Mouse (Mus musculus): ENCODE measurements around the gene Zfp592. TPM values are rescaled to one million over a fixed set of nuclear protein-coding genes. Genes with fewer than 3 reads are reported as not detected.

Zfp592 gene
- polyA plus RNA-seq, 1 experiment from 2014 or later = 11.8 TPM

DNA sequence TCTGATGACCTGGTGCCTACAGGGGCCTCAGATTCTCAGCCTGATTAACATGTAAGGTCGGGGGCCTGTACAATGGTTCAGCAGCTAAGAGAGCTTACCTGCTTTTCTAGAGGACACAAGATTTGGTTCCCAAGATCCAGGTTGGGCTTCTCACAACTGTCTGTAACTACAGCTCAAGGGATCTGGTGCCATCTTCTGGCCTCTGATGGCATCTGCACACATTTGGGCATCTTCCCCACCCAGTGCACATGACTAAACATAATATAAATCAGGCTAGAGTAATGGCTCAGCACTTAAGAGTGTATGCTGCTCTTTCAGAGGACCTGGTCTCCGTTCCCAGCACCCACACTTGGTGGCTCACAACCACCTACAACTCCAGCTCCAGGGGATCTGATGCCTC is 67.4 kb downstream of the Zfp592 start:
- H3K9me3 ChIP-seq = no peaks in the 10 kb centered on the region
- no peak overlapping the region for H3K27ac ChIP-seq
- H3K4me3 ChIP-seq = no peak overlapping the region
- H3K27me3 ChIP-seq = peaks cover 11% of the 10 kb centered on the region
- WGBS = 83% methylated on average over 2 of the region's 2 CpGs
- ATAC-seq (ENCODE audit: insufficient number of reproducible peaks, low FRiP score, low TSS enrichment, low read depth) = no peak
- H3K36me3 ChIP-seq = no peaks in the 10 kb centered on the region
- no peak overlapping the region for H3K4me2 ChIP-seq
- H3K4me1 ChIP-seq = peaks cover 3% of the 10 kb centered on the region
- H3K9ac ChIP-seq = no peak overlapping the region

DNA sequence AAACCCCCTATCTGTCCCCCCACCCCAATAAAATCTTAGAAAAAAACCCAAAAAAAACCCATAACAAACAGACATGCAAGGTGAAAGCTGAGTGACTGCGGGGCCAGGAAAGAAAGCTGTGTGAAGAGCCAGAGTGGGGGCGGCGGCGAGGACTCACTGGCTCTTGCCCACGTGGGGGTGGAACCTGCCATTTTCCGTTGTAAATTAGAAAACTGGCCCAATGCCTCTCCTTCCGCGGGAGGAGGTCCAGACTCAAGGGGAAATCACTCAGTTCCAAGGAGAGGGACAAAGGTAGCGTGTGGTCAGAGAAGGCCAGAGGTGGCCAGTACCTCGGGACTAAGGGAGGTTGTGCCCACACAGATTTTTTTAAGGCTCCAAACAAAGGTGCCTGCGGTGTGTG is 68.5 kb downstream of the Zfp592 start:
- peaks cover 11% of the 10 kb centered on the region for H3K27me3 ChIP-seq
- no peak for ATAC-seq (ENCODE audit: insufficient number of reproducible peaks, low FRiP score, low TSS enrichment, low read depth)
- H3K9me3 ChIP-seq = no peaks in the 10 kb centered on the region
- H3K9ac ChIP-seq = no peak overlapping the region
- H3K4me3 ChIP-seq = no peak overlapping the region
- H3K27ac ChIP-seq = no peak overlapping the region
- peaks cover 3% of the 10 kb centered on the region for H3K4me1 ChIP-seq
- 73% methylated on average over 11 of the region's 11 CpGs for WGBS
- no peaks in the 10 kb centered on the region for H3K36me3 ChIP-seq
- H3K4me2 ChIP-seq = no peak overlapping the region

DNA sequence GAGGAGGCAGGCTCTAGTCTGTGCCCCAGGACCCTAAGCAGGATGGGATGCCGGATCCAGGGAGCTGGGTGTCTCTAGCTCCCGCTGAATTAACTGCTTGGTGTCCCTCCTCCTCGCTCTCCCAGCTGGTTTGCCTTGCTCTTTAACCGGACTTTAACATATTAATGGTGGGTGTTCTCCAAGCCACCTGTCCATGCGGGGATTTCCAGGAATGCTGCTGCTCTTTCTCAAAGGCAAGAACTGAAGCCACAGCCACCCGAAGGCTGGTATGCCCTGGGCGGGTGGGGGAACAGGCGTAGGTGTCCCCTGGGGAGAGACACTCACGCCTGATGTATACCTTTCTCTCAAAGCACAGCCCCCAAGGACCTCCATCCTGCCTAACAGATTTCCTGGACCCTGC is 69.9 kb downstream of the Zfp592 start:
- H3K27ac ChIP-seq = no peak overlapping the region
- H3K27me3 ChIP-seq = peaks cover 2% of the 10 kb centered on the region; the same call in 1 of the 2 replicates
- H3K4me2 ChIP-seq = no peak overlapping the region
- peaks cover 1% of the 10 kb centered on the region; the same call in 1 of the 2 replicates for H3K4me1 ChIP-seq
- no peaks in the 10 kb centered on the region for H3K9me3 ChIP-seq
- no peaks in the 10 kb centered on the region for H3K36me3 ChIP-seq
- H3K4me3 ChIP-seq = no peak overlapping the region
- 61% methylated on average over 9 of the region's 9 CpGs for WGBS
- no peak overlapping the region for H3K9ac ChIP-seq
- no peak for ATAC-seq (ENCODE audit: insufficient number of reproducible peaks, low FRiP score, low TSS enrichment, low read depth)

DNA sequence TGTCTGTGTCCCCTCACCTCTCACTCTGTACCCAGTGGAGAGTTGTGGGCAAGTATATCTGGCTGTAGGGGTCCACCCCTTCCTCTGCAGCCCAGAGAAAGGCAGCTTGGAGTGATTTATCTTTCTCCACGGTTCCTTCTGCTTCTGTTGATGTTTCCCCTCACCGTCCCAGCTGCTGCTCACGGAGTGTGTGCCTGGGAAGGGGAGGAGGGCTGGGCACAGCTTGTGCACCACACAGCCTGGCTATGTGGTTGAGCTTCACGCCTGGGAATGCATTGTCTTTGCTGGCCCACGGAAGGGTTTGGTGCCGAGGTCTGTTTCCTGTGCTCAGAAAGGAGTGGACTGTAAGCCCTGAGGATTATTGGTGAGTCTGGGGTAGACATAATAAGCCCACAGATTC is 73.2 kb downstream of the Zfp592 start:
- Histone ChIP-seq H3K4me3 (no peak overlapping the region), H3K27ac (no peak overlapping the region), H3K9me3 (no peaks in the 10 kb centered on the region), H3K36me3 (no peaks in the 10 kb centered on the region), H3K4me1 (no peaks in the 10 kb centered on the region), H3K27me3 (no peaks in the 10 kb centered on the region), H3K4me2 (no peak overlapping the region), H3K9ac (no peak overlapping the region)
- 22% methylated on average over 6 of the region's 6 CpGs for WGBS
- no peak for ATAC-seq (ENCODE audit: insufficient number of reproducible peaks, low FRiP score, low TSS enrichment, low read depth)

DNA sequence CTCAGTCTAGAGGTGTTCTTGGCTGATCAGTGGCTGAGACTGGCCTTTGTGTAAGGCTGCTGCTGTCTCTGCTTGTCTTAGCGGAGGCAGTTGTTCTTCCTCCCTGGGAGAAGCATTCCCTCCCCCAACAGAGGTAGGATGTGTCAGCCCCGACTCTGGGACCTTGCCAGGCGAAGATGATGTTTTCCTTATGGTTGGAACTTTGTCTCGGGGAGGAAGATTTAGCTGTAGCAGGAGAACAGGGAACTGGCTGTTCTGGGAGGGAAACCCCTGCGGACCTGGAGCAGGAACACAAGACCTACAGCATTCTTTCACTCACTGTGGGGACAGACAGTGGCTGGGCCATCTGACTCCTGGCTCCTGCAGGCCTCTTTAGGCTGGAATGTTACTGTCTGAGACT is 79.0 kb downstream of the Zfp592 start:
- 34% methylated on average over 5 of the region's 5 CpGs for WGBS
- H3K9ac ChIP-seq = no peak overlapping the region
- ATAC-seq (ENCODE audit: insufficient number of reproducible peaks, low FRiP score, low TSS enrichment, low read depth) = no peak
- H3K27ac ChIP-seq = peak overlapping the region; percentile 34; the same call in 1 of the 2 replicates
- no peak overlapping the region for H3K4me3 ChIP-seq
- H3K4me1 ChIP-seq = peaks cover 21% of the 10 kb centered on the region
- H3K4me2 ChIP-seq = no peak overlapping the region
- H3K36me3 ChIP-seq = no peaks in the 10 kb centered on the region
- no peaks in the 10 kb centered on the region for H3K27me3 ChIP-seq
- H3K9me3 ChIP-seq = no peaks in the 10 kb centered on the region

DNA sequence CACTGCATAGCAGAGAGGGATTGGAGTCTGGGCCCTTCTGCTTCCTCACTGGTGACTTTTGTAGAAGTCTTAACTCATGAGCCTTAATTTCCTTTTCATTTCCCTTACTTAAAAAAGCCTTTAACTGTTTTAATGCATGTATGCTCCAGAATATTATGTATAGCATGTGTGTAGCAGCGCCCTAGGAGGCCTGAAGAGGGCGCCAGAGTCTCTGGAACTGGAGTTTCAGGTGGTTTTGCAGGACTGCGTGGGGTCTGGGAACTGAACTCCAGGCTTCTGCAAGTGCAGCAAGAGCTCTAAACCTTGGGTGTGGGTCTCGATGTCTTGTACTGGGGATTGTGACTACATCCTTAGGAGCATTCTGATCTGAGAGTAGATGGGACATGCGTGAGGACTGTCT is 79.8 kb downstream of the Zfp592 start:
- Histone ChIP-seq H3K9ac (no peak overlapping the region), H3K4me2 (no peak overlapping the region), H3K27ac (no peak overlapping the region; the same call in 1 of the 2 replicates), H3K36me3 (no peaks in the 10 kb centered on the region), H3K9me3 (no peaks in the 10 kb centered on the region), H3K4me3 (no peak overlapping the region), H3K27me3 (no peaks in the 10 kb centered on the region), H3K4me1 (peaks cover 25% of the 10 kb centered on the region)
- ATAC-seq (ENCODE audit: insufficient number of reproducible peaks, low FRiP score, low TSS enrichment, low read depth) = no peak
- WGBS = 81% methylated on average over 5 of the region's 5 CpGs

DNA sequence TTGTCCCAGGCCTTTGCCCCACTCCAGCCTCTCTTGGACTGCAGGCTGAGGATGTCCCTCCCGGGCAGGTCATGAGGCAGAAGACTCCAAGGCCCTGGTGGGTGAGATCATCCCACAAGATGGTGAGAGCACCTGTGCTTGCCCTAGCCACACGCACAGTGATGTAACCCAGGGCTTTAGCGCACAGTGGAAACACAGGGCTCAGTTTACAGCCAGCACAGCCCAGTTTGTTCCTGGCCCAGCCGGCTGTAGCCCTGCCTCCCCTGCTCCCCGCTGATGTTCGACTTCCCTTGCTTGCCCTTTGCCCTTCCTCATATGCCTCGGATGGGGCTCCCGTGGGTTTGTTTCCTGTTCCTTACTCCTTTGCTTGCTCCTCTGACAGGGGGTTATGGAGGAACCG is 81.1 kb downstream of the Zfp592 start:
- H3K36me3 ChIP-seq = no peaks in the 10 kb centered on the region
- H3K9ac ChIP-seq = no peak overlapping the region
- no peak overlapping the region for H3K4me3 ChIP-seq
- WGBS = 42% methylated on average over 9 of the region's 9 CpGs
- H3K4me2 ChIP-seq = no peak overlapping the region
- no peaks in the 10 kb centered on the region for H3K27me3 ChIP-seq
- peaks cover 29% of the 10 kb centered on the region for H3K4me1 ChIP-seq
- no peak overlapping the region for H3K27ac ChIP-seq
- H3K9me3 ChIP-seq = no peaks in the 10 kb centered on the region
- ATAC-seq (ENCODE audit: insufficient number of reproducible peaks, low FRiP score, low TSS enrichment, low read depth) = no peak

DNA sequence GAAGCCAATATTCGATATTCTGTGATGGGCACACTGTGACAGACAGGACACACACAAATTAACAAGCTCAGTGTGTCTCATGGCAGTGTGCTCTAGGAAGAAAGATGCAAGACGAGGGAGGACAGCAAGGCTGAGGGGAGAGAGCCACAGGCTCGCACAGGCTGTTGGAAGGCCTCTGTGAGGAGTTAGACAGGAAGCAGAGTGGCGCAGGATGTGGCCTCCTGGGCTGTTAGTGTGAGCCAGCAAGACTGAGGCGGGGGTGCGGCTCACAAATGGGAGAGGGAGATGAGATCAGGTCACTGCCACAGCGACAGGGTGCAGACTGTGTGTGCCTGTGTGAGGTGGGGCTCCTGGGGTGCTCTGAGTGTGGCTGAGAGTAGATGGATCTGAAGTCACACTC is 81.8 kb downstream of the Zfp592 start:
- ATAC-seq (ENCODE audit: insufficient number of reproducible peaks, low FRiP score, low TSS enrichment, low read depth) = no peak
- H3K9ac ChIP-seq = no peak overlapping the region

GRCm38 (mm10) chr7:81075732-81076131 is 82.3 kb downstream of the Zfp592 start:
- Histone ChIP-seq H3K4me3 (no peak overlapping the region), H3K4me2 (no peak overlapping the region), H3K36me3 (no peaks in the 10 kb centered on the region), H3K27ac (peak overlapping the region; percentile 43; the same call in 1 of the 2 replicates), H3K27me3 (no peaks in the 10 kb centered on the region), H3K9ac (no peak overlapping the region), H3K4me1 (peaks cover 29% of the 10 kb centered on the region), H3K9me3 (no peaks in the 10 kb centered on the region)
- WGBS = 85% methylated on average over 5 of the region's 5 CpGs
- no peak for ATAC-seq (ENCODE audit: insufficient number of reproducible peaks, low FRiP score, low TSS enrichment, low read depth)

More for the DNA sequence above, 81.8 kb downstream of the Zfp592 start:
- no peaks in the 10 kb centered on the region for H3K36me3 ChIP-seq
- no peaks in the 10 kb centered on the region for H3K9me3 ChIP-seq
- H3K4me2 ChIP-seq = no peak overlapping the region
- no peak overlapping the region for H3K4me3 ChIP-seq
- WGBS = 57% methylated on average over 7 of the region's 7 CpGs
- H3K4me1 ChIP-seq = peaks cover 29% of the 10 kb centered on the region
- peak overlapping the region; percentile 43; the same call in 1 of the 2 replicates for H3K27ac ChIP-seq
- no peaks in the 10 kb centered on the region for H3K27me3 ChIP-seq

DNA sequence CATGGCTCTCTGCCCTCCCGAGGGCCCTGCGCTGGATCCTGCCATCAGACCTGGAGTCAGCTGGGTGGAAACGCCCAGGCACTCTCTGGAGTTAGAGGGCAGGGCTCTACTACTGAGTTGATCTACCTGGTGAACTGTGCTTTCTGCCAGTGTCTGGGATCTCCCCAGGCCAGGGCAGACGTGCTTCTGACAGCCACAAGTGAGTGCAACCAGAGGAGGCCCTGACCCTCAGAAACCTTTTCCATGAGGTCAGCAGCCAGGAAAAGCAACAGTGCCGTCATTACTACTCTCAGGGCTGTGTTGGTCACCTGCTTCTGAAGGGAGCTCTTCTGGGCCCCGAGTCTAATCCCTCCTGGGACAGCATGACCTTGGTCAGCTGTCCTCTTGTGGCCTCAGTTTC is 83.5 kb downstream of the Zfp592 start:
- WGBS = 61% methylated on average over 6 of the region's 6 CpGs
- Histone ChIP-seq H3K27me3 (no peaks in the 10 kb centered on the region), H3K27ac (no peak overlapping the region), H3K36me3 (no peaks in the 10 kb centered on the region), H3K9ac (no peak overlapping the region), H3K4me3 (no peak overlapping the region), H3K4me2 (no peak overlapping the region), H3K4me1 (peaks cover 32% of the 10 kb centered on the region), H3K9me3 (no peaks in the 10 kb centered on the region)
- ATAC-seq (ENCODE audit: insufficient number of reproducible peaks, low FRiP score, low TSS enrichment, low read depth) = no peak

- Histone ChIP-seq H3K27me3 (no peaks in the 10 kb centered on the region), H3K9ac (no peak overlapping the region), H3K9me3 (no peaks in the 10 kb centered on the region), H3K27ac (no peak overlapping the region), H3K4me2 (no peak overlapping the region), H3K4me1 (peaks cover 24% of the 10 kb centered on the region), H3K36me3 (no peaks in the 10 kb centered on the region), H3K4me3 (no peak overlapping the region)
- no peak for ATAC-seq (ENCODE audit: insufficient number of reproducible peaks, low FRiP score, low TSS enrichment, low read depth)
- WGBS = 77% methylated on average over 6 of the region's 6 CpGs
Measured at GRCm38 (mm10) chr7:81078740-81079139, 85.3 kb downstream of the Zfp592 start.

- Histone ChIP-seq H3K4me2 (no peak overlapping the region), H3K27me3 (no peaks in the 10 kb centered on the region), H3K4me3 (no peak overlapping the region), H3K36me3 (no peaks in the 10 kb centered on the region), H3K9me3 (no peaks in the 10 kb centered on the region), H3K9ac (no peak overlapping the region), H3K4me1 (peaks cover 6% of the 10 kb centered on the region), H3K27ac (no peak overlapping the region)
- no peak for ATAC-seq (ENCODE audit: insufficient number of reproducible peaks, low FRiP score, low TSS enrichment, low read depth)
- WGBS = 53% methylated on average over 18 of the region's 18 CpGs
Measured at GRCm38 (mm10) chr7:81093420-81093965, 100.0 kb downstream of the Zfp592 start.
